Mouse (Mus musculus) C2C12 (cell line): ENCODE results near the gene Psmd9.

ENCODE experiments used
- CEBPB ChIP-seq: IDR thresholded peaks from one replicate; pipeline ENCODE4 v1.6.1; 2011; ENCODE audit warnings: low read depth, mild to moderate bottlenecking, control low read depth, moderate library complexity
- CTCF ChIP-seq: IDR thresholded peaks from one replicate; pipeline ENCODE4 v1.5.1; 2011; ENCODE audit not compliant: control insufficient read depth, insufficient read depth, insufficient read length
- USF1 ChIP-seq: IDR thresholded peaks from one replicate; pipeline ENCODE4 v1.6.1; 2011; ENCODE audit warnings: low read depth, mild to moderate bottlenecking, control low read depth, moderate library complexity

DNA sequence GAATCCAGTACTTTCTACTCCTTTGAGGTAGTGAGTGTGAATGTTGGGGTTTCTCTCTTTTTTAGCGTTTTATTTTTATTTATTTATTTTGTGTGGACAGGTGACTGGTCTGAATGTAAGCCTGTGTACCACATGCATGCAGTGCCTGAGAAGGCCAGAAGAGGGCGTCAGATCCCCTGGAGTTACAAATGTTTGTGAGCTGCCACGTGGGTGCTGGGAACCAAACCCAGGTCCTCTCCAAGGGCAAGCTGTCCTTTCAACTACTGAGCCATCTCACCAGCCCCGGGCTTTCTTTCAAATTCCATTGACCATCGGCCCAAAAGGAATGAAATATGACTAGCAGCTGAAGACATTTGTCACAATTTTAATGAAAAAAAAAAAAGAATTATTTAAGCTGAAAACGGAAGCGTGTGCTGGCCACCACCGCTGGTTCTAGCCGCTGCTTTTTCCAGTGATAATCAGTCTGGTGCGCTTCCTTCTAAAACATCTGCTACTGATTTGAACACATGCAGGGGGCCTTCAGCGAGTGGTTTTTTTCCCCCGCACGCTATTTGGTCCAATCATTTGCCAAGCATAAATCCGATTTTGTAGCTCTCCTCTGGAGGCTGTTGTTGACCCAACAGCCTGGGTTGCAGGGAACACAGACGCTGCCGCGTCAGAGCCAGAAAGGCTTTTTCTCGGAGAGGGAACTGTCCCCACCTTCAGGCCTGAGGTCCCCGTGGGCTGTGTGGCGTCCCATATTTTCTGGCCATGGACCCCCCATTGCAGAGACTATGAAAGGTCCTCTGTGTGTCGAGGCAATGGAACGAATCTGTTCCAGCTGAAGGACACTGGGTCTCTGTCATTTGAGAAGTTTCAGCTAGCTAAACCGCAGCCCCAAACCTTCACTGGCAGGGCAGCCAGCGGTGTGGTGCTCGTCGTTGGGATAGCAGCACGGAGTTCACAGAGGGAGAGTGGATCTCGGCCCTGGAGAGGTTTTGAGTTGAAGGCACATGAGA lies 99.6 kb downstream of the Psmd9 start:
- TF ChIP-seq CTCF (no peak), CEBPB (no peak), USF1 (no peak)
